Mouse (Mus musculus): Measurements from ENCODE around the gene Smc1b.
"Not testable (repeated sequence)": the region's sequence is repeated elsewhere in the genome, so short reads cannot be mapped to it uniquely, and the experiment has no call there.

The Smc1b gene

DNA sequence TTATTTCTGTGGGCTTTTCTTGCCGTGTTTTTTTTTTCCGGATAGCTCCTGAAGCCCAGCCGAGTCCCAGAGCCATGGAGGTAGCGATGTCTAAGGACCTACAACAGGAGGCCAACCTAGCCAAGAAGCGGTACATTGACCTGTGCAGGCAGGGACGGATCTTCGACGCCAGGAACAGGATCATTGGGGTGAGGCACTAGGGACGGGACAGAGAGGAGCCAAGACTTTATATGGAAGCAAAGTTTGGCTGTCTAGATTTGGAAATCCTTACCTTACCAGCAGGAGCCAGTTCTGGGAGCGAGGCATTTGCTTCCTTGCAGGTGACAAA lies 393 bp upstream of the Smc1b start:
- no peak for DNase-seq

DNA sequence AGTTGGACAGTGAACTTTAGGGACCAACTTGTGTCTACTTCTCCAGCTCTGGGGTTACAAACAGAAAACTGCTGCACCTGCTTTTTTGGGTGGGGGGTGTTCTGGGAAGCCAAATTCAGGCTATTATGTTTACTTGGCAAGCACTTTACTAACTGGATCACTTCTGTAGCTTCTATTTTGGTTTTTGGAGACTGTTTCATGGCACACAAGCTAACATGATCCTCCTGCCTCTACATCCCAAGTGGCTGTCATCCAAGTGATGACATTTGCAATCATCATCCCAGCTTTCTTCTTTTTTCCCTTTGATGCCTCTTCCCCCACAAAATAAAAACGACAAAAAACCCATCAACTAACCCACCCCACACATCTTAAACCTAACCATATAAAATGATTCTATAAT lies 46.1 kb downstream of the Smc1b start:
- no peak for DNase-seq

DNA sequence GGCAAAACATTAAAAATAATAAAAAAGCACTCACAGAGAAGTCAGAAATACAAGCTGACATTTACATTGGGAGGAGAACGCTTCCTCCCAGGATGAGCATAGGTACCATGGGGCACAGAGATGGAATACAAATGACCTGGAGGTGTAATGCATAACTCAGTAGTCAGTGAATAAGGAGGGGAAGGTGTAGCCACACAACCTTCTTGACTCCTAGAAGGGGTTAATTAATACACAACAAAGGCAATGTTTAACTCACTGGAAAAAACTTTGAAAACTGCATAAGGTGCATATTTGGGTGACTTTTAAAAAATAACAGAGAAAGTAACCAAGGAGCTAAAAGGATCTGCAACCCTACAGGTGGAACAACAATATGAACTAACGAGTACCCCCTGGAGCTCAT lies 59.1 kb downstream of the Smc1b start:
- no peak for DNase-seq

DNA sequence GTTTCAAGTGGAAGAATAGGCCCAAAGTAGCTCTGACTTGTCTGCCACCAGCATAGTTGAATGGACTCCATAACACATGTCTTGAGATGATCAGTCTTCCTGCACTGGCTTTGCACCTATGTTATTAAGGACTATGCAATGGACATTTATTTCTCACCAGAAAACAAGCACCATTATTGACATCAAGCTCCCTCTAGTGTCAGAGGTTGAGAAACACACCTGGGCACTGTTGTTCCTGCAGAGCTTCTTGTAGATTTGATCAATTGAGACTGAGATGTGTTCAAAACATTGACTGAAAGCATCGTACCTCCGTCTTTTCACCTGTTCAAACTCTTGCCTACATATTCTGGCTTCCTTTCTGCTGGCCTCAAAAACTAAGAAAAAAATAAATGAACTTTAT lies 61.2 kb downstream of the Smc1b start:
- DNase-seq: peak; percentile 77

DNA sequence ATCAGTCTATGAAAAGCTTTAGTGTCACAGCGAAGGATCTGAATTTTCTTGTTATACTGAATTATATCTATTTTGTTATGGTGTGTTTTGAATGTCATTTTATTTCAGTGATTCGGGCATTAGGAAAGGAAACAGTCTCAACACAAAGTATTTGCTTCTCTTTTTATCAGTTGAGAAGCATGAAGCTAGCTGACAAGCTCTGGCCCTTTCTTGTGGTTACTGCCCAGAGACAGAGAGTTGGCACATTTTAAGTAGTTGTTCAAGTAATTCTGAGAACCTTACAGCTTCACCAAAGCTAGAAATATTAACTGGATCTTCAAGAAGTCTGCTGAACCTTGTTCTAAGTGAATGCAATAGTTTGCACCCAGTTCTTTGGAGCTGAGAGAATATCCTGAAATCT lies 68.3 kb downstream of the Smc1b start:
- DNase-seq: no peak

DNA sequence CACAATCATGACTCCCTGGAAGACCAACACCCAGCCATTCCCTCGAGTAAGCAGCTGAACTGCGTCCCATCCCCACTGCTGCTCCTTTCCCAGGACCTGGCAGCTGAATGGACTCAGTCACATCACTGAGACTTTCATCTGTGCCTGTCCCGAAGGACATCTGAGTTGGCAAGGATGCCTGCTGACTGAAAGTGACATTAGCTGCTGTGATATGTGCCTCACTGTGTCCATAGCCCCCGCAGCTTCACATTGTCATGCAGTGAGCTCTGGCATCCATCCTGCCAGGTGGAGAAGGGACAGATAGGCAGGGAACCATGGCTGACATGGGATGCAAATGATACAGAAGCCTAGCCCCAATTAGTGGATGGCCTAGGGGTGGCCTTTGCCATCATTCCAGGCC lies 76.6 kb downstream of the Smc1b start:
- no peak for DNase-seq

DNA sequence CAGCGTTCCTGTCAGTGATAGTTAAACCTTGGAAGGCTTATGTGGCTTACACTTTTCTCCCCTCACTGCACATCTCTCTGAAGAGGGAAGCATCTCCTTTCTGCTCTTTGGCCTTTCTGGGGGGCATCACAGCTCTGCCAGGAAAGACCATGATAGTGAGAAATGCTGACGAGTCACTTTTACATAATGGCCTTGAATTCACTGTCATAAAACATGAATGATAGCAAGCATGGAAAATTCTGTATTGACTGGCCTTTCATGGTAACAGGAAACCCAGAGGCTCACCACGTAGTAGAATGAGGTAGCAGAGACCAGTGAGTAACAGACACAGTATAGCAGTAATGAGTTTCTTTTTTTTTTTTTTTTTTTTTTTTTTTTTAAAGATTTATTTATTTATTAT lies 77.7 kb downstream of the Smc1b start:
- no peak for DNase-seq

DNA sequence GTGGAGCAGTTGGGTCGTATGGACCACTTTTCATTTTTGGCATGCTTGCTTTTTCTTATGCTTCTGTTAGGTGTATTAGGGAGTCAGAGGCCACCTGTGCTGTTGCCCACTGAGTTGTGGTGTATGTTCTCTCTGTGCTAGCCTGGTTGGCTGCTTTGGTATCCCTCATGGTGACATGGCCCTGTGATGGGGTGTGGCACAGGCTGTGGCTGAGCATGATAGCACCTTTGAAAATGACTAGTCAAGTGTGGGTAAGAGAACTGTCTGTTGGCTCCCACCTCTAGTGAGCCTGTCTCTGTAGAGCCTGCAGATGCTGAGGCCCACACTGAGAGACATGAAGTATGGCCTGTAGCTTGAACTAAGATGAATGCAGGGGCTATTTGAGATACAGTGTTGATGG lies 82.0 kb downstream of the Smc1b start:
- no peak for DNase-seq

DNA sequence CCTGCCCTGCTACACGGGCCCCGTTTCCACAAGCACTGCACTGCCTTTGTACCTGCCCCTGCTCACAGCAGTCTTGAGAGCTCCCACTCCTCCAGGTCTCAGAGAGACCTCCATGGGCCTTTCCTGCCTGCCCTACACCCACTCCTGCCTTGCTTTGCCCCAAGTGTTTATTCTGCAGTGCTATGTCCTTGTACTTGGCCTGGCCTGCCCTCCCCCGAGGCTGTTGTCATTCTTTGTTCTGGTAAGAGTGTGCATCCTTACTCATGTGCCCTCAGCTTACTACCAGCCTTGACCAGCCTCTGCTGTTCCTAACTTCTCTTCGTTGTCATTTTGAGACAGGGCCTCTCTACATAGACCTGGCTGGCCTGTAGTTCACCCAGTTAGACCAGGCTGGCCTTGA lies 83.9 kb downstream of the Smc1b start:
- DNase-seq: no peak

DNA sequence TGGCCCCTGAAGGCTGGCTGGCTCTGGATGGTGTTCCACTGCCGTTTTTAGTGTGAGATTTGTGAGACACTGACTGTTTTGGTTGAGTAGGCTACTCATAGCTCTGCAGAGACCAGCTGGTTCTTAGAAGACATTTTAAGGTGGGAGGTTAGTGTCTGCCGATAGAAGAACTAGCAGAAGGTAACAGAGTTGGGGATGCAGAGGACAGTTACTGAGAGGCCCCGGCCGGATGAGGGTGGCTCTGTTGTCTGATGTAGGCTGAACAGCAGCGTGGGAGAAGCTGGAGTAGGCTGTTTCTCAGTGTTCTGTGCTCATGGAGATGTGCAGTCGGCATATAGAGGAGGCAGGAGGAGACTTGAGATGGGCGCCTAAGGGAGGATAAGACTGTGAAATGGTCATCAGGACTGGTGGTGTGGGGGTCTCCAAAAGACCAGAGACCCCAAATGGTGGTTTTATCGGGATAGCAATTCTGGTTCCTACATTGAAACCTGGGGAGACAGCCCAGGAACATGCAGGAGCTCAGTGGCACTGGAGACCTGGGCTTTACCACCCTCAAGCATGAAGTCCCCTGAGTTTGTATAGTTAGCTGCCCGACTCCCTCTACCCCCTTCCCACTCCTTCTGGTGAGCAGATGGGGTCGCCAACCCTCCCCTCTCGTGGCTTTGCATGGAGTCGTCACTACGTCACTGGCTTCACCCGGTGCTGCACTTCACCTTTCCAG lies 85.4 kb downstream of the Smc1b start:
- no peak for DNase-seq

DNA sequence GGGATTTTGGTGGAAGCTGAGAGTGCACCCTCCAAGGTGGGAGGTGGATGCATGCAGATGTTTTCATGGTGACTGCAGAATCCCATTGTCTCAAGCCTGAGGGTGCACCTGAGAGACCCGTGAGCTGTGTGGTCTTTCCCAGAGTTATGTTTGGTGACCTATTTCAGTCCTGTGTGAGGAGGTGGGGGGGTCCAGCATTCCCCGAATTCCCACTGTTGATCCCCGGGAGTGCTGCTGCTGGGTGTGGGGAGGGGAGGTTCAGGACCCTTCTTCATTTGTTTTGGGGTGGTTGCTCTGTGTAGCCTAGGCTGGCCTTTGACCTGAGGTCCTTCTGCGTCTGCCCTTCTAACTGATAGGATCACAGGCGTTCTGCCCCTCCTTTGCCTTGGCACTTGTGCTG lies 88.0 kb downstream of the Smc1b start:
- DNase-seq: no peak

DNA sequence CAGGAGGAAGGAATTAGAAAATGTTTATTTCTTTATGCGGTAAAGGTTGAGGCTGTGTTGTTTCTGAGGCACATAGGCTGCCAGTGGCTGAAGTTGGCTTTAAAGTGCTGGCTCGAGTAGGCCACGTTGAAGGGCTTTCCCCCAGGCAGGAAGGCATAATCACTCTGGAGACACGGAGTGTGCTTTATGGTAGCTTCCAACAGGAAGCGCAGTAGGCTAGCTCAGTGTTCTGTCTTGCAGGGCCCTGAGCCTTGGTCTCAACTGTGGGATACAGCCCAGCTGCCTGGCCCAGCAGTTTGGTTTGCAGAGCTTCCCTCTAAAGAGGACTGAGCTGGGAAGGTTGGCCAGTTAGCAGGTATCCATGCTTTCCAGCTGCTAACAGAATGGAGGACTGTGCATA lies 88.6 kb downstream of the Smc1b start:
- no peak for DNase-seq

DNA sequence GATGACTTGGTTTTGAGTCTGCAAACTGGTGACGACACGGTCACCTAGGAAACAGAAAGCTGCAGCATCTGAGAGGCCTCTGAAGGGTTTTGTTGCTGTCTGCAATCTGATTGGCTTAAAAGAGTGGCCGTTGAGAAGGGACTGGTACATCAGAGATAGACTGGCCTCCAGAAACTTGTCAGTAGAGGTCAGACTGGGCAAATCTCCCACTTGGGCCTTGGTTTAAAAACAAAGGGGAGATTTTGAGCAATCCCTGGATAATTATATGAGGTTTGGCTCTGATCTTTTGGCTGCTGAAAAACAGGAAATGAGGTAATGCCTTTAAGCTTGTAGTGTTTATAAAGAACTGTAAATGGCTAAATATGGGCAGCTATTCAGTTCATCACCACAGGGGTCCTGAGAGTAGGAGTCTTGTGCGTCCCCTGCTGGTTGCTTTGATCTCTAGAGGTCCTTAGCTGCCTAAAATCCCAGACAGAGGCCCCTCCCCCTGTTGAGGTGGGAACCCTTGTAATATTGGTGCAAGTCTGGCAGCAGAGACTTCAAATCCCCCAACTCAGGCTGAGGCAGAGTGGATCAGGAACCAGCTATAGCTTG lies 89.3 kb downstream of the Smc1b start:
- DNase-seq: peak; percentile 91

DNA sequence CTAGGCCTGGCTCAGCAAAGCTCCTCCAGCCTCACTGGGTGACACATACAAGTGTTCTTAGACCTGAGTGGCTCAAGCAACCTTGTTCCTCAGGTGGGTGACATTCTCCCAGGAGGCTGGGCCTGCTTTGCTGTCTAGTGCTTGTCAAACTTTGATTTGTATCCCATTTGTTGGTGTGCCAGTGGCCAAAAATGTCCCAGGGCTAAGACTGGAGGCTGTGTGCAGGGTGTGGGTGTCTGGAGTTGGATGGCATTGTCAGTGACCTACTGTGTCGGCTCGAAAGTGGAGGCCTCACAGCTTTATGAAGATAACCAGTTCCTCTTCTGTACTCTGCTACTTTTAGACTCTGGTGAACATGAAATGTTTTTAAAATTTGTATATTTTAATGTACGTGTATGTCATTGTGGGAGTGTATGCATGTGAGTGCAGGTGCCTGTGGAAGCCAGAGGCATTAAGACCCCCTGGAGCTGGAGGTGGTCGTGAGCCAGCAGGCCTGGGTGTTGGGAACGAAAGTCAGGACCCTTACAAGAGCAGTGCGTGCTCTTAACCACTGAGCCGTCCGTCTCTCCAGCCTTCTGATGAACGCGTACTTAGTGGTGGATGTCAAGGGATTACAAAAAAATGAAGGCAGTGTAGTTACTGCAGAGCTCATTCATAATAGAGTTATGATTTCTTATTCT lies 90.1 kb downstream of the Smc1b start:
- no peak for DNase-seq

DNA sequence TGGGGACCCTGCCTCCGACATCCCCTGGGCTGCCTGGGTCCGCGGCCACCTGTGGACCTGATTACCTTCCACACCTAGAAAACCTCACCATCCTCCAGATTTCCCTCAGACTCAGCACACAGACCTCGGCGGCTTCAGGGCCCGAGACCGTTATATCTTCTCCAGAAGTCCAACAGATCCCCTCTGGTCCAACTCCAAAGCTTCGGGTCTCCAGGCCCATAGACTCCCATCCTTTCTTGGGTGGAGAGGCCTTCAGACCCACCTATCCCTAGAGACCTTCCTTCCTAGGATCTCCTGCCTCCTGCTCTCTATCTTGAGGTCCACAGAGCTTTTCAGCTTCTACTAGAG lies 94.4 kb downstream of the Smc1b start:
- DNase-seq: no peak

DNA sequence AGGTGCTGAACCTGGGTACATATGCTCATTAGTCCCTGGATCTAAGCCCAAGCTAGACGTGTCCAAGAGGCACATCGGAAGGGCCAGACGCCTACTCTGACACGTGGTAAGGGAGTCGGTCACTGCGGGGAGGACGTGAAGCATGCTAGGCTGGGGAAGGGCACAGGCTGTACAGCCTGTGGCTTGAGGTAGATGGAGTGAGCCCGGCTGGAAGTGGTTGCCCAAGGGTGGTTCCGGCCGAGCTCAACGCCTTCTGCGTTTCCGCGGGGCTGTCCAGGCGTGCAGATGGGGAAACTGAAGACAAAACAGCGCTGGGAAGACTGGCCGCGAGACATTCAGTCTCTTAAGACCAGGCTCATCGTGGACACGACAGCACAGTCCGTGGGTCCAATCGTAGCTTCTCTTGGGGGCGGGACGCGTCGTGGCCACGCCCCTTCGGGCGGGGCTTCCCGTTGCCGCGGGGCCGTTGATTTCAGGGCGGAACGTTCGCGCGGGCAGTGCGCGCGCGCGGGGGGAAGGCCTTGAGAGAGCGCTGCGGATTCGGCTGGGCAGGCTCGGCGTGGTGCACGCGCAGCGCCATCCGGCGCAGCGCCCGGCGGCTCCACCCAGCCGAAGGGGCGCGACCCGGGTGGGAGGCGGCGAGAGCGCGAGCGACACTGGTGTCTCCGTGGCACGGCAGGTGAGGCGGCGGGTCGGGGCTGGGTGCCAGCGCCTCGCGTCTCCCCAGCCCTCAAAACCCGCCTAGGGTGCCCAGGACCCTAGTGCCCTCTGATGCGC lies 95.0 kb downstream of the Smc1b start:
- peak; percentile 98 for DNase-seq

DNA sequence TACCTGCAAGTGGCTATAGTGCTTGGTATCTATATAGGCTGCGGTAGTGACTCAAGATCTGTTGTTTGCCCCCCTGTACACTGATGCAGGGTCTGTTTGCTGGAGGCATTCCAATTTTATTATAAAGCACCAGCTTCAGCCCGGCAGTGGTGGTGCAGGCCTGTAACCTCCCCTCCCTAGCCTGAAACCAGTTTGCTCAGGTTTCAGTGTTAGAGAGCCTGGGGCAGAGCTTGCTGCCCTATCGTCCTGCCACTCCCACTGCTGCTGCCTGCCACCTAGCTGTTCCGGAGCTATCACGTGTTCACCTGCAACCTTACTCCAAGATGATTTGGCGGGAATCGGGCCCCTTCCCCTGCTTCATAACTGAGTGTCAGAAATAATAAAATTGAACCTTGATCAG lies 97.8 kb downstream of the Smc1b start:
- not testable (repeated sequence) for DNase-seq

DNA sequence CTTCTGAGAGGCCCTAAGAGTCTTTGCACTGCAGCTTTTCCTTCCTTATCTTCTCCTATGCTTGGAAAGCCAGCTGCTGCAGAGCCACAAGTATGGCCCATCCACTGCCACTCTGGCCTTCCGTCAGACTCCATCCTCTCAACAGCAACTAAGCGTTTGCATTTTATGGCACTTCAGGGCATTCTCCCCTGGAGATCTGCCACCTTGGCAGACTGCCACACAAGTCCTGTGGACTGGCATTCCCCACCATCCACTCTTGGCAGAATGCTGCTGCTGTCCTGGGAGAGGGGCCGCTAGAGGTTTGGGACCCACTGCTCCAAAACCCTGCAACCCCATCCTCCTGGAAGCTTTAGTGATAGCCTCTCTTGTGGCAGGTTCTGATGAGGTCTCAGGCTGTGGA lies 99.9 kb downstream of the Smc1b start:
- DNase-seq: no peak

DNA sequence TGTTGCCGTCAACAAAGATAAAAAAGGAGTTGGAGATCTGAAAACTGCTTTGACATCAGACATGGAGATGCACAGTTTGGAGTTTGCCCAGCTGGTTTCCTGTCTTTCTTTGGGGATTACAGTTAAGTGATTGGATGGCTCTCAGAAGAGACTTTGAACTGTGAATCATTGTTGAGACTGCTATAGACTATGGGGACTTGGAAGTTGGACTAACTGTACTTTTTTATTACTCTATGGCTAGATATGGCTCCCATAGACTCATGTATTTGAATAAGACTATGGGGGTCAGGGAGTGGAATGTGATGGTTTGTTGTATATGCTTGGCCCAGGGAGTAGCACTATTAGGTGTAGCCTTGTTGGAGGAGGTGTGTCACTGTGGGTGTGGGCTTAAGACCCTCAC lies 101.1 kb downstream of the Smc1b start:
- DNase-seq: not testable (repeated sequence)

DNA sequence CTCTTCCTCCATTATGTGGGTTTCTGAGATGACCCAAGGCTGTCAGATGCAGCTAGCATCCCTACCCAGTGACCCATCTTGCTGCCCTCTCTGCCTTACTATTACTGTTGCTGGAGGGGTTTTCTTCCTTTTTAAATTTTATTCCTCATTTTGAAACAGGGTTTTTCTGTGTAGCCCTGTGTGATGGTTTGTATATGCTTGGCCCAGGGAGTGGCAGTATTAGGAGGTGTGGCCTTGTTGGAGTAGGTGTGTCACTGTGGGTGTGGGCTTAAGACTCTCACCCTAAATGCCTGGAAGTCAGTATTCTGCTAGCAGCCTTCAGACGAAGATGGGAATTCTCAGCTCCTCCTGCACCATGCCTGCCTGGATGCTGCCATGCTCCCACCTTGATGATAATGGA lies 103.1 kb downstream of the Smc1b start, which contains the start of gene Fam118a:
Gene Fam118a, plus strand, starts transcription at position 301 of the 400 bp plus-strand sequence.
- not testable (repeated sequence) for DNase-seq

DNA sequence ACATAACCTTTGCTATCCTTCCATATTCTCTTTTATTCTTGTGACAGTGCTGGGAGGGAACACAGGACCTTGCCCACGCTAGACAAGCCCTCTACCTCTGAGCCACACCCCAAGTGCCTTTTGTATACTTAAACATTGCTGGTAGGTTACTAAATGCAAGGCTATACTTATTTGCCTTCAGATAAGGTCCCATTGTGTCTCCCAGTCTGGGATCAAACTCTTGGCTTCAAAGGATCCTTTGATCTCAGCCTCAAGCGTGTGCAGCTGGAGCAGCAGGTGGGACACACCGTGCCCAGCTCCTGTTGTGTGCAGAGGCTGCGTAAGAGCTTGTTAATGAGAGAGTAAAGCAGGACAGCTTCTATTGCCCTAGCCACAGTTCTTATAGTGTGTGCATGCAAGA lies 104.0 kb downstream of the Smc1b start:
- DNase-seq: no peak

DNA sequence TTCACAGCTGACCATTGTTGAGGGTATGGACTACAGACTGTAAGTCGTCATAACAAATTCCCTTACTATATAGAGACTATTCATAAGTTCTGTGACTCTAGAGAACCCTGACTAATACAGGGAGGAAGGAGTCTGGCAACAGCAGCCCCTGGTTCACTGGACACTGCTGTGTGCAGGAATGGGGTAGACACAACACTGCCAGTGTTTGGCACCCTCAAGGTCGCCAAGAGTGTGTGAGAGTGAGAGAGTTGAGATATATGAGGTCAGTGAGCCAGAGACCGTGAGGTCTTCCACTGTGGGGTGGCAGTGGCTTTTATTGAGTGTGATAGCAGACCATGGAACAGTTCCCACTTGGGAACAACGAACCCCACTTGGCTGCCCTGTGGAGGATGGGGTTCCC lies 105.6 kb downstream of the Smc1b start:
- DNase-seq: no peak

DNA sequence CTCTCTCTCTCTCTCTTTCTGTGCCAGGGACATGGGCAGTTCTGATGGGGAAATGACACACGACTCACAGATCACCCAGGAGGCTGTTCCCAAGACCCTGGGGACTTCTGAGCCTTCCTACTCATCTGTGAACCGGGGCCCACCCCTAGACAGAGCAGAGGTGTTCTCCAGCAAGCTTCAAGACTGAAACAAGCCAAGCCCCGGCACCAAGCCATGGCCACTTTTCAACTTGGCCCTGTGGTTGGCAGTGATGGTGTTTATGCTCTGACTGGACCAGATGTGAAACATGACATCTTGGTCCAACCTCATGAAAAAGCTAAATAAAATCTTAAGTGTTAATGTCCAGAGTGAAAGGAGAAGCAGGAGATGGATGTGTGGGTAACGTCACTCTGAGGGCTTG lies 109.6 kb downstream of the Smc1b start:
- no peak for DNase-seq

Measured in retina, postnatal 1 day (tissue).